Mouse (Mus musculus): ENCODE data around the gene Plekha7. TPM values are rescaled to one million over a fixed set of nuclear protein-coding genes. Genes with fewer than 3 reads are reported as not detected.
"Not testable (repeated sequence)": the region's sequence is repeated elsewhere in the genome, so short reads cannot be mapped to it uniquely, and the experiment has no call there.

Gene Plekha7
- polyA plus RNA-seq, 1 experiment, result 18.4 TPM

- no peak for DNase-seq (ENCODE audit: low spot score)
These were observed 176.8 kb downstream of the Plekha7 start for GRCm38 (mm10) chr7:116131390-116131789.

DNA sequence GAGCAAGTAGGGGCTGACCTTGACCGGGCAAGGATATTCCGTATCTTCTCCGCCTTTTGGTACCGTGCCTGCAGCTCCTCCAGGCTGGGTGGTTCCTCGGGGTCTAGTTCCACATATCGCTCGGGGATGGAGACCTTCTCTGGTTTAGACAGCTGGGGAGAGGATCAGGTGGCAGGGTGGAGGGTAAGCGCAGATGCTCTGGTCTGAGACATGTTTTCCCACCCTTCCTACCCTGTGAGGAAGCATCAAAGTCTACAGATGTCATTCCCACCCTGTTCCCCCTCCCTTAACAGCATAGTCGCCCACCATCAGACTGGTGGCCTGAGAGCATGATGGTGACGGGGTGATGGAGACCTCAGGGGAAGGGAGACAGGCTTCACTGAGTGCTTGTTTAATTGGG is 178.8 kb downstream of the Plekha7 start:
- no peak for DNase-seq (ENCODE audit: low spot score)

GRCm38 (mm10) chr7:116128286-116128685 is 179.9 kb downstream of the Plekha7 start:
- no peak for DNase-seq (ENCODE audit: low spot score)

DNA sequence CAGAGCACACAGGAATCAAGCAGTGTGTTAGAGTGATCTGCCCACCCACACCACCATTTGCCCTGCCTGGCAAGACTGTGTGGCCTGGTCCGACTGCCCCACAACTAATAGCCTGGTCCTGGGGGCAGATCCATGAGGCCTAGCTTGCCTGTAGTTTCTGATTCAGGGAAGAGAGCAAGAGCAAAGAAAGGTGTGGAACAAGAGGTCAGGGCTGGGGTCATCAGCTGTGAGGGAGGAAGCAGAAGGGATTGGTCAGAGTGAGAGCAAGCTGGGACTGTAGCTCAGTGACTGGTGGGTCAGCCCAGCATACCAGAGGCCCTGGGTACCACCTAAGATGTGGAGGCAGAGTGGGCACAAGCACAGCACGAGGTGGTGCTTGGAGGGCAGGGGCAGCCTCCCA is 181.1 kb downstream of the Plekha7 start:
- no peak for DNase-seq (ENCODE audit: low spot score)

- DNase-seq (ENCODE audit: low spot score), result no peak
These were observed 182.5 kb downstream of the Plekha7 start for GRCm38 (mm10) chr7:116125671-116126070.

DNA sequence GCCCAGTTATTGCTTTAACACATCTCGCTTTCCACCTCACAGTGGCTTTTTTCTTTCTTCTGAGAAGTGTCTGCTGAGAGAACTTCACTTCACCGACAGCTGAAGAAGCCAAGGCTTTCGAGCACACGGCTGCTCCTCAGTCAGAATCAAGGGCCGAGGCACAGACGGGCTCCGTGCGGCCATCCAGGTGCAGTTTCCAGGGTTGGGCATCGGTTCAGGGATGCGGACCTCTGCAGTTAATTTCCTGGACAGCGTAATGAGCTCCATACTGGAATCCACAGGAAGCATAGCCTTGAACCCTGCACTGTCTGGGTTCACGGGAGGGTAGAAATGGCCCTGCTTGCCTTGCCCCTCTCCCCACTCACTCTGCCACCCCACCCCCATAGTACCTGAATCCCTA is 184.1 kb downstream of the Plekha7 start:
- no peak for DNase-seq (ENCODE audit: low spot score)

DNA sequence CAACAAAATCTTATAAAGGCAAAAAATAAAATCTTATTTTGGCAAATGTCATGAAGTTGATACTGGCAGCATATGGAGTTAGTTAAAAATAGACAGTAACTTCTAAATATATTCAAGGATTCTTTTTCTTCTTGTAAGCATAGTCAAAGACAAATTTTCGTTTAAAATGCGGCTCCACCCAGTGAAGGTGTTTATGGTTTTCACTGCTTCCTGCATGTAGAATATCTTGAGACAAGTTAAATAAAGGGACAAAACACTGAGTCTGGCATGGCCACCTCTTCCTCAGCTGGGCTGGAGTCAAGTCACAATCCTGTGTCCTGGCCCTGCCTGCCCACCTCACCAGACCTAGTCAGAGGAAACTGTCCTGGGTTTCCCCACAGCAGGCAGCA is 184.6 kb downstream of the Plekha7 start:
- no peak for DNase-seq (ENCODE audit: low spot score)

DNA sequence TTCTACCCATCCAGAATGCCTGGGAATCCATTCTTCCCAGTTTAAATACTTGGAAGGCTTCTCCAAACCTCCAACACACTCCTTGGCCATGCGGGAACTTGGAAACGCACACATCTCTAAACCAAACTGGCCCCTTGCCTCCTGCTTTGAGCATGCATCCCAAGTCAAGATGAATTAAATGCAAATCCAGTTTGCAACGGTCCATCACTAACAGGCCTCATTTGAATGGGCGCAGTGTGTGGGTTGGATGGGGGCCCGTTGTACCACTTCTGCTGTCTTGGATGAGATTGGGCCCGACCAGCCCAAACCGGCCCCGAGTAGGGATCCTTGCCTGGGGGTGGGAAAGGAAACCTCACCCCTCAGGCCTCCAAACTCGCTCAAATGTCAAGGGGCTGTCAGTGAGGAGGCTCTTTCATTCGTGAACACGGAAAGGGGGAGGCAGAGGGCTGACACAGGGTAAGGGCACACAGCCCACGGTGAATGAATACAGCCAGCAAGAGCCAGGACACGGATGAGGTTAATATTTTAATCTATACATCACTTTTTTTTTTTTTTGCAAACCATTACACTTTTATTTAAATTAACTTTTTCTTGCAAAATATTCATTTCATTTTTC is 185.1 kb downstream of the Plekha7 start:
- DNase-seq (ENCODE audit: low spot score), result no peak

DNA sequence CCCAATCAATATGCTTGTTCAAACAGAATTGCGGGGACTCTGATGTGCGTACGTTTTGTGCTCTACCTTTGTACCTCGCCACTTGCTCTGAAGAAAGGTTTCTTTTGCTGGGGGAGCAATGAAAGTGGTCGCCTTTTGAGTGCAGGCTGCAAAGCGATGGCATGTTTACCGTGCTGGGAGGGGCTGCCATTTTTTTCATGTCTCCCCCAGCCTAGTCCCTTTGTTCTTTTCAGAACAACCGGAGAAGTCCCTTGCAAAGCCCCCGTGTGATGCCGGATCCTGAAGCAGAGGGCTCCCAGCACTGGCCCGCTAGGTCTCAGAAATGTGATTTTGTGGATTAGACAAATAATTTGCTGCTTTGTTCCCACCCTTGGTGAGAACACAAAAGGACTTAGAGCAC is 187.0 kb downstream of the Plekha7 start:
- DNase-seq (ENCODE audit: low spot score), result no peak

GRCm38 (mm10) chr7:116120737-116121136 is 187.4 kb downstream of the Plekha7 start:
- DNase-seq (ENCODE audit: low spot score), result no peak

DNA sequence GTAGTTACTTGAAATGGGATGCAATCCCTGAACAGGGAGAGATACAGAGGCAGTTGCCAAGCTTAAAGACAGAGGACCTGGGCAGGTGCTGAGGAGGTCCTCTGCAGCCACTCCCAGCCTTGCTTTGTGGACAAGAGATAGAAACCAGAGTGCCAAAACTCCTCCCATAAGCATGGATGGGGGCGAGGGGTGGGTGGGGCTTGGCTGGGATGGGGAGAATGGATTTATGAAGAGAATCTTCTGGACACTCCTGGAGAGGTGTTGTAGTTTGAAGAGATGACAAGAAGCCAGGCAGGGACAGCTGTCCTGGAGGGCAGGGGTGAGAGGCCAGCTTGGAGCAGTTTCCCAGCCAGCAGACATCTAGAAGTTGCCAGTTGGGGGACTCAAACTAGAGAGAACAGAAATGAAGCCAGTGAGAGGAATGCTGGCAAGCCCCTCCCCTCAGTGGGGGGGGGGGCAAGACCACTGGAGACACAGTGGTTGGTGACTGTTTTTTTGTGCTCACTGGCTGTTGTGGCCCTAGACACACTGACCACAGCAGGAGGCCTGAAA is 188.8 kb downstream of the Plekha7 start:
- DNase-seq (ENCODE audit: low spot score), result no peak

DNA sequence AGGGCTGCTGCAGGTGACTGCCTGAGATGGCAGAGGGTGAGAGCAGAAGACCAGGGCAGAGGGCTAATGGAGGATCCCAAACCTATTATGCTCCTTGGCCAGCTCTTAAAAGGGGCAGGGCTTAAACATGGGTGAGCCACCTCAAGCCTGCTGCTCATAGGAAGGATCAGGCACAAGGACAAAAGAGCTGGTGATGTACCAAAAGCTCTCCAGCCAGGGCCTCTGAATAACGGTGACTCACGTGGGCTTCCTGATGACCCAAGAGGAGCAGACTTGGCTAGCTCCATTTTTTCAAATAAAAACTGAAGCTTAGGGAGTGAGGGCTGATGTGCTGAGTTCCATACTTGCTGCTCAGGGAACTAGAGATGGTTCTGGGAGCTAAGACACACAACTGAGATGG is 192.2 kb downstream of the Plekha7 start:
- peak; percentile 0 for DNase-seq (ENCODE audit: low spot score)

- DNase-seq (ENCODE audit: low spot score), result no peak
These were observed 192.8 kb downstream of the Plekha7 start for GRCm38 (mm10) chr7:116115216-116115930.

DNA sequence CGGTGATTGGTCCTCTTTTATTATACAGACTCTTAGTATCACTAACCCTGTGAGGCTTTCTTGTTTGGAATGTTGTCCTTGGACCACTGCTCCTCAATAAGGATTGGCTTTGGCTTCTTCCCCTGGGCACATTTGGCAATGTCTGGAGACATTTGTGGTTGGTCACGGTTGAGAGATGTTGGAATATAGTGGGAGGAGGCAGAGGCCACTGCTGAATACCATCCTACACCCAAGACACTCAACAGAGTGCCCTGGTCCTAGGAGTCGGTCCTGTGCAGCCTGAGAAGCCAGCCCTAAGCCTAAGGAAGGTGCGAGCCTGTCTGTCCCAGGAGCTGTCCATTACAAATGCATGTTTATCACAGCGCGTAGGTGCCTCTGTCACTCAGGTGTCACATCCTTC is 196.6 kb downstream of the Plekha7 start:
- peak; percentile 7 for DNase-seq (ENCODE audit: low spot score)

DNA sequence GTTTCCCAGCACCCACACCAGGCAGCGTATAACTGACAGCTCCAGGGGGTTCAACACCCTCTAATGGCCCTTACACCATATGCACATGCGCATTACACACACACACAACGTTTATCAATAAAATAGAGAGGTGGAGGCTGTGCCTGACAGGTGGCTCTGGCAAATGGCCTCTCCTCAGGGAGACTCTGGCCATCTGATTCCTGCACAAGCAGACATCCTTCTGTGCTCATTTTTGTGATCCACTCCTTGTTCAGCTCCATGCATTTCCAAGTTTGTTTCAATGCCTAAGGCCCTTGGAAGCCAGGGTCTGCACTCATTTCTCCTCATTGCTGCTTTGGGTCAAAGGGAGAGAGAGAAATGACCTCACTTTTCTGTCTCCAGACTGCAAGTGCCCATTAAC is 197.5 kb downstream of the Plekha7 start:
- DNase-seq (ENCODE audit: low spot score), result no peak

- DNase-seq (ENCODE audit: low spot score), result no peak
These were observed 205.1 kb downstream of the Plekha7 start for GRCm38 (mm10) chr7:116103091-116103490.

DNA sequence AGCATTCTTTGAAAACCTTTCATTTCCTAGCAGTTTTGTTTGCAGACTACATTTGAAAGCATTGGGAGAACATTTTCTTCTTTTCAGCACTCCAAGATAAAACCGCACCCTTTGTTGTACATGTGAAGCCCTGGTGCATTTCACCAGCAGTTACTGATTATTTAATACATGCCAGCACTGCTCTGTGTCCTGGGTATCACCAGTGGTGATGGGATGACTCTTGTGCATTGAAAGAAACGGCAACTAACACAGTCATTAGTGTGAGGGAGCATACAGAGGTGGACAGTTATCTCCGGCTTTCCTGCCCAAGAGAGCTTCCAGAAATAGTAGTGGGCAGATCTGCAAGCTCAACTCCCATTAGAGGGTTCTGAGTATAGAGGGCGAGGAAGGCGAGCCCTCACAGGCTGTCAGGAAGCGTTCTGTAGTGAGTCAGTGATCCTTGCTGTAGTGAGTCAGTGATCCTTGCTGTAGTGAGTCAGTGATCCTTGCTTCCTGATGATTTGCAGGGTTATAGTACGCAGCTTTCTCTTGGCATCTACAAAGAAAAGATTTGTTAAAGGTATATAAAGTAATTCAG is 208.1 kb downstream of the Plekha7 start:
- DNase-seq (ENCODE audit: low spot score), result no peak

DNA sequence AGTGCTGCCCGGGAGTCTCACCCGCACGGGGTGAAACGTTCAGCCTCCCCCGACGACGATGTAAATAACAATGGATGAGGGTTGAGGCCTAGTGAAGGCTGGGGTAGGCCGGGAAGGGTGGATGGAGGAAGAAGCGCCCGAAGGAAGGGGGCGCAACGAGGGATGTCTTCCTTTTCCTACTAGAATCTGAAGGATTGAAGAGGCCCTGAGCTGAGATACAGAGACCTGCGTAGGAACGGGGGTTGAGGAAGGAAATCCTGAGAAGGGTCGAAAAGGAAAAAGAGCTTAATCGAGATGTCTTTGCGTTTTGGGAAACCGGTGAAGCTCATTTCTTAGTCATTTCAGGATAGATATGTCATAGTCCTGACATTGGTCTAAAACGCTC is 214.7 kb downstream of the Plekha7 start:
- no peak for DNase-seq (ENCODE audit: low spot score)

GRCm38 (mm10) chr7:116092710-116093465 is 215.3 kb downstream of the Plekha7 start:
- peak; percentile 85 for DNase-seq (ENCODE audit: low spot score)

GRCm38 (mm10) chr7:116084366-116084765 is 223.8 kb downstream of the Plekha7 start, which contains the start of gene Gm4353:
Gm4353 (minus strand) TSS chr7:116084635.
- not testable (repeated sequence) for DNase-seq (ENCODE audit: low spot score)
